Mouse (Mus musculus): ENCODE measurements around the gene Snapc2. TPM values are rescaled to one million over a fixed set of nuclear protein-coding genes. Genes with fewer than 3 reads are reported as not detected.

The Snapc2 gene
- polyA plus RNA-seq, 1 experiment, result 44.1 TPM

DNA sequence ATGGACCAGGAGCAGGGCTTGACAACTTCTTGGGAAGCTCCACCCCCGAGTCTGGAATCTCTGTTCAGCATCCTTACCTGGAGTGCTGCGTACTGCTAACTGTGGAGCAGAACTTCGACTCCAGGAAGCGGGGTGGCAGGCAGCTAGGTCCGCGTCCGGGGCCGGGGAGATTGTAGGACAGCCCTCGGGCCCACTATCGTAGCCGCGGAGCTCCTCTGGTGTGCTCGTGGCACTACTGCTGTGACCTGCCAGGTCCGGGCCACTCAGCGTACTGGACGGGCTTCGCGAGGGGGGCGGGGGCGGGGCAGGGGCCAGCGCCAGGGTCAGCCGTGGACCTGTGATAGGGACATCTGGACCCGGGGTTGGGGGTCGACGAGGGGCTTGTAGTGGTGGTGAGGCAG is 40.1 kb upstream of the Snapc2 start:
- Histone ChIP-seq H3K36me3 (ENCODE audit: control insufficient read depth, insufficient read depth) (no peaks in the 10 kb centered on the region), H3K79me2 (ENCODE audit: control insufficient read depth, insufficient read depth) (no peaks in the 10 kb centered on the region), H3K4me3 (ENCODE audit: insufficient read depth, poor library complexity, severe bottlenecking) (no peak overlapping the region), H3K79me3 (ENCODE audit: low read depth) (no peaks in the 10 kb centered on the region), H3ac (ENCODE audit: control insufficient read depth, insufficient read length, low read depth) (no peak overlapping the region), H3K27me3 (ENCODE audit: control insufficient read depth, insufficient read depth, insufficient read length) (peaks cover 10% of the 10 kb centered on the region)
- TF ChIP-seq FOSL1 (IDR thresholded peaks at IDR 0.05; ENCODE audit: insufficient read depth, low read length, poor library complexity, severe bottlenecking) (no peak), MAX (IDR thresholded peaks at IDR 0.05) (no peak), MYOG (IDR thresholded peaks at IDR 0.05; ENCODE audit: control insufficient read depth, extremely low read depth, insufficient read length) (no peak), CTCF (IDR thresholded peaks at IDR 0.05; ENCODE audit: control insufficient read depth, insufficient read depth, insufficient read length) (no peak), CEBPB (IDR thresholded peaks at IDR 0.05; ENCODE audit: low read depth) (no peak), USF1 (IDR thresholded peaks at IDR 0.05; ENCODE audit: low read depth) (no peak), MYOD1 (IDR thresholded peaks at IDR 0.05; ENCODE audit: control insufficient read depth, insufficient read length, low read depth) (no peak)

DNA sequence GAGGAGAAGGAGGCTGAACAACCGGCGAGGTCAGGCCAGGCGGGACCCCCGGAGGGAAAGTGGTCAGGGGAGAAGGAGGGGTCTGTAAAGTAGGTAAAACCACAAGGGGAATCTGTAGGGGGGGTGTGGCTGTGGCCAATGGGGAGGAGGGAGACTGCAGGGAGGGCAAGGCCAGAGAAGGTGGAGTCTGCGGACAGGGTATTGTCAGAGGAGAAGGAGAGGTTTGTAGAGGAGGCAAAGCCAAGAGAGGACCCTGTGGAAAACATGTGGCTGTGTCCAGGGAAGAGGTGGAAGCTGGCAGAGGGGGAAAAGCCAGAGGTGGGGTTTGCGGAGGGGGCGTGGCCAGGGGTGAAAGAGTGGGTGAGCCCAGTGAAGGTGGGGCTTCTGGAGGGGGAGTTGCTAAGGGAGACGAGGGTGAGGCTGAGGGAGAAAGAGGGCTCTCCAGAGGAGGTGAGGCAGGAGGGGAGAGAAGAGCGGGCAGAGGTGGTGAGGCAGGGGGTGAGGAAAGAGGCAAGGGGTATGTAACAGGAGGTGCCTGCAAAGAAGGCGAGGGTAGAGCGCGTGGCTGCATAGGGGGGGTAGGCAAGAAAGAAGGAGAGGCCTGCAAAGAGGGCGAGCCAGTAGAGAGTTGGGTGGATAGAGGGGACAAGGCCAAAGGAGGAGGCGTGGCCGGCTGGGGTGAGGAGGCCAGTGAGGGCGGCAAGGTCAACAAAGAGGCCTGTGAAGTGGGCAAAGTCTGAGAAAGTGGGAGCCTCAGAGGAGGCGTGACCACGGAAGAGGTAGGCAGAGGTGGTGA is 39.5 kb upstream of the Snapc2 start:
- H3K36me3 ChIP-seq (ENCODE audit: control insufficient read depth, insufficient read depth), result no peaks in the 10 kb centered on the region
- H3K27me3 ChIP-seq (ENCODE audit: control insufficient read depth, insufficient read depth, insufficient read length), result peaks cover 10% of the 10 kb centered on the region

DNA sequence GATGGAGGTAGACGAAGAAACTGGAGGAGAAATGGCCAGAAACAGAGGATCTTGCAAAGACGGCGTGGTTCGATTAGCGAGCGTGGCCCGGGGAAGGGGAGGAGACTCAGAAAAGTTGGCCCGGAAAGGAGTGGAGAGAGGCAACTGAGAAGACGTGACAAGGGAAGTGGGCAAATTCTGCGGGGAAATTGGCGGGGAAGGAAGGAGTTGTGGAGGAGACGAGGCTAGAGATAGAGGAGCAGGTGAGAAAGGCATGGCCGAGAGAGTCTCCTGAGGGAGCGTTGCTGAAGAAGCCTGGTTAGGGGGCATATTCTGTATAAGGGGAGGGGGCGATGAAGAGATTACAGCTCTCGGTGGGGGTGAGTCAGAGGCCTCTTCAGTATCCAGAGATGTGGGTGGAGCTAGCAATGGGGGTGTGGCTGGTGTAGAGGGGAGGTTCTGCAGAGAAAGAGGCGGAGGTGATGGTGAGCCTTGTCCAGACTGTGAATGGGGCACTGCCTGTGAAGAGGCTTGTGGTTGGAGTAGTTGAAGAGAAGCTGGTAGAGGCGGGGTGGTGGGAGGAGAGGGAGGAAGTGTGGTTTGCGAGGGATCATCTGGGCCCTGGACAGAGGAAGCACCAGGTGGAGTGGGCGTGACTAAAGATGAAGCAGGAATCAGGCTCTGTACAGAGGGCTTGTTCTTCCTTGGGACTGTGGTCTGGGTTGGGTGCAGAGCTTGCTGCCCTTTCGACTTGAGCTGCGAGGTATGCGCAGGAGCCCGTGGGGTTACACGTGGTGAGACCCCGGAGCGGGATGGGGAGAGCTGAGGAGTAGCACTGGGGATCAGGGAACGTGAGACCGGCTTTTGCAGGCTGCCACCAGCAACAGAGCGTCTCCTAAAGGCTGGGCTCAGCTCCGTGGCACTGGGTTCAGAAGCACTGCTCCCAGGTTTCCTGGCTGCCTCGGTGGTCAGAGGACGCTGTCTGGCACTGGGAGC is 38.6 kb upstream of the Snapc2 start:
- Histone ChIP-seq H3K27me3 (ENCODE audit: control insufficient read depth, insufficient read depth, insufficient read length) (peaks cover 10% of the 10 kb centered on the region), H3ac (ENCODE audit: control insufficient read depth, insufficient read length, low read depth) (no peak overlapping the region), H3K36me3 (ENCODE audit: control insufficient read depth, insufficient read depth) (no peaks in the 10 kb centered on the region), H3K79me2 (ENCODE audit: control insufficient read depth, insufficient read depth) (no peaks in the 10 kb centered on the region), H3K4me3 (ENCODE audit: insufficient read depth, poor library complexity, severe bottlenecking) (no peak overlapping the region), H3K79me3 (ENCODE audit: low read depth) (no peaks in the 10 kb centered on the region)
- TF ChIP-seq MYOG (IDR thresholded peaks at IDR 0.05; ENCODE audit: control insufficient read depth, extremely low read depth, insufficient read length) (no peak), MAX (IDR thresholded peaks at IDR 0.05) (no peak), CTCF (IDR thresholded peaks at IDR 0.05; ENCODE audit: control insufficient read depth, insufficient read depth, insufficient read length) (no peak), FOSL1 (IDR thresholded peaks at IDR 0.05; ENCODE audit: insufficient read depth, low read length, poor library complexity, severe bottlenecking) (no peak)

More for the DNA sequence above, 39.5 kb upstream of the Snapc2 start:
- TF ChIP-seq MYOD1 (IDR thresholded peaks at IDR 0.05; ENCODE audit: control insufficient read depth, insufficient read length, low read depth) (no peak), USF1 (IDR thresholded peaks at IDR 0.05; ENCODE audit: low read depth) (no peak), MAX (IDR thresholded peaks at IDR 0.05) (no peak), MYOG (IDR thresholded peaks at IDR 0.05; ENCODE audit: control insufficient read depth, extremely low read depth, insufficient read length) (no peak), FOSL1 (IDR thresholded peaks at IDR 0.05; ENCODE audit: insufficient read depth, low read length, poor library complexity, severe bottlenecking) (no peak), CTCF (IDR thresholded peaks at IDR 0.05; ENCODE audit: control insufficient read depth, insufficient read depth, insufficient read length) (no peak), CEBPB (IDR thresholded peaks at IDR 0.05; ENCODE audit: low read depth) (no peak)
- H3K79me2 ChIP-seq (ENCODE audit: control insufficient read depth, insufficient read depth), result no peaks in the 10 kb centered on the region
- H3ac ChIP-seq (ENCODE audit: control insufficient read depth, insufficient read length, low read depth), result no peak overlapping the region
- H3K4me3 ChIP-seq (ENCODE audit: insufficient read depth, poor library complexity, severe bottlenecking), result no peak overlapping the region
- no peaks in the 10 kb centered on the region for H3K79me3 ChIP-seq (ENCODE audit: low read depth)

- H3K4me3 ChIP-seq (ENCODE audit: insufficient read depth, poor library complexity, severe bottlenecking), result no peak overlapping the region
- no peak for TF ChIP-seq CTCF (IDR thresholded peaks at IDR 0.05; ENCODE audit: control insufficient read depth, insufficient read depth, insufficient read length)
- TF ChIP-seq CEBPB (IDR thresholded peaks at IDR 0.05; ENCODE audit: low read depth), result no peak
- no peak for TF ChIP-seq FOSL1 (IDR thresholded peaks at IDR 0.05; ENCODE audit: insufficient read depth, low read length, poor library complexity, severe bottlenecking)
- no peak for TF ChIP-seq USF1 (IDR thresholded peaks at IDR 0.05; ENCODE audit: low read depth)
- TF ChIP-seq MAX (IDR thresholded peaks at IDR 0.05), result no peak
- TF ChIP-seq MYOG (IDR thresholded peaks at IDR 0.05; ENCODE audit: control insufficient read depth, extremely low read depth, insufficient read length), result no peak
- no peak for TF ChIP-seq MYOD1 (IDR thresholded peaks at IDR 0.05; ENCODE audit: control insufficient read depth, insufficient read length, low read depth)
- H3K36me3 ChIP-seq (ENCODE audit: control insufficient read depth, insufficient read depth), result no peaks in the 10 kb centered on the region
- H3K79me3 ChIP-seq (ENCODE audit: low read depth), result no peaks in the 10 kb centered on the region
- H3K79me2 ChIP-seq (ENCODE audit: control insufficient read depth, insufficient read depth), result no peaks in the 10 kb centered on the region
- no peak overlapping the region for H3ac ChIP-seq (ENCODE audit: control insufficient read depth, insufficient read length, low read depth)
- peaks cover 10% of the 10 kb centered on the region for H3K27me3 ChIP-seq (ENCODE audit: control insufficient read depth, insufficient read depth, insufficient read length)
Observed at GRCm38 (mm10) chr8:4216296-4216695, 36.6 kb upstream of the Snapc2 start.

DNA sequence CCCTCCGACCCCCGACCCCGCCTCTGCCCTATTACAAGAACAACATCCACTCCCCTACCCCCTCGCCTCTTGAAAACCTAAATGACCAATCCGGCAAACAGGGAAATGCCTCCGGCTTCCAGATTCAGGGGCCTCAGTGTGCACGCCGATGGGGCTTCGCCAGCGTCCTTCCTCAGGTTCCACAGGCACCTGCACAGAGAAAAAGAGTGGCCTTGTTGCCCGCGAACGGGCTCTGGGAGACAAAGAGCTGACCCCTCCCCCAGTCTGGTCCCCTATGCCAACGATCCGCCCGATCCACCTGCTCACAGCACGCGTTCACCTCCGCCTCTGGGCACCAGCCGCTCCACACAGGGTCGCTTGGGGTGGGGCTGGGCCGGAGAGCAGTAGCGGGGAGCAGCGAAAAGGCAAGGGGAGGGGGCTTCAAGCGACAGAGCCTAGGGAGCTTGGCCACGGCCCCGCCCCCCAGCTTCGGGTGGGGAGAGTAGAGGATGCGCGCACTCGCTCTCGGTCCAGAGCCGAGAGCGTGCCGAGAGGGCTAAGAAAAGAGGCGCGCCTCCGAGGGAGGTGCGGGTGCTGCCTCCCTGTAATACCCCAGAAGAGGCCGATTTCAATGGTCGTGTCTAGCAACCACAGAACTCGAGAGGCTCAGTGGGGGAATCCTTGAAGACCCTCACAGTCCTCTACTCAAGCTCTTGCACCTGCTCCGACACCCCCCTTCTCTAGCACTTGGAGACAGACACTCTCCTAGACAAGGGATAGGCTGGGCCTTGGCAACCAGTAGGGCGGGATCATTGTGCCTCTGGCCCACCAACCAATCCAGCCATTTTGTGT is 35.9 kb upstream of the Snapc2 start, which contains the start of gene Prr36:
Gene Prr36 (minus strand): TSS at position 669 of the 831 bp plus-strand sequence.
- Histone ChIP-seq H3K27me3 (ENCODE audit: control insufficient read depth, insufficient read depth, insufficient read length) (peaks cover 10% of the 10 kb centered on the region), H3K79me3 (ENCODE audit: low read depth) (no peaks in the 10 kb centered on the region), H3K36me3 (ENCODE audit: control insufficient read depth, insufficient read depth) (no peaks in the 10 kb centered on the region), H3K79me2 (ENCODE audit: control insufficient read depth, insufficient read depth) (no peaks in the 10 kb centered on the region), H3K4me3 (ENCODE audit: insufficient read depth, poor library complexity, severe bottlenecking) (no peak within 1 kb of the TSS), H3ac (ENCODE audit: control insufficient read depth, insufficient read length, low read depth) (no peak within 1 kb of the TSS)
- TF ChIP-seq CEBPB (IDR thresholded peaks at IDR 0.05; ENCODE audit: low read depth) (no peak), MYOG (IDR thresholded peaks at IDR 0.05; ENCODE audit: control insufficient read depth, extremely low read depth, insufficient read length) (no peak)

Measured in C2C12 (cell line).